Mouse (Mus musculus) ES-Bruce4 (cell line): ENCODE data around the gene Klhl18.

Experiments
- CTCF ChIP-seq: IDR thresholded peaks from one replicate; pipeline ENCODE4 v1.8.1; 2011; ENCODE audit warnings: low read depth, low read length
- EP300 ChIP-seq: IDR thresholded peaks from 2 replicates; pipeline ENCODE4 v1.6.1; 2011; ENCODE audit warnings: low read depth, low read length; ENCODE audit not compliant: insufficient read depth
- POLR2A ChIP-seq: IDR thresholded peaks from one replicate; pipeline ENCODE4 v1.8.1; 2011; ENCODE audit warnings: low read length; ENCODE audit not compliant: insufficient read depth

- TF ChIP-seq POLR2A (no peak), CTCF (no peak), EP300 (no peak)
Observed at GRCm38 (mm10) chr9:110463983-110464591, 12.4 kb downstream of the Klhl18 start.
